Mouse (Mus musculus) G1E (cell line): Measurements from ENCODE around the gene Gm19345. TPM values are rescaled to one million over a fixed set of nuclear protein-coding genes. Genes with fewer than 3 reads are reported as not detected.

Experiments
- ATAC-seq: 2 replicates; pipeline ENCODE4 v1.8.0; 2016; ENCODE audit warnings: mild to moderate bottlenecking; ENCODE audit not compliant: insufficient number of reproducible peaks, poor library complexity, low FRiP score, severe bottlenecking; ENCODE audit errors: extremely low read depth
- DNase-seq: peaks from one replicate; pipeline ENCODE4 v3.0.0; 2012; ENCODE audit warnings: low spot score
- H3K27me3 ChIP-seq: 2 replicates; pipeline ENCODE4 v1.6.1; 2012; ENCODE audit warnings: mild to moderate bottlenecking, low read length, inconsistent platforms; ENCODE audit not compliant: insufficient read depth
- H3K36me3 ChIP-seq: replicated peaks from 2 replicates; pipeline ENCODE3; 2012; ENCODE audit warnings: mild to moderate bottlenecking, inconsistent platforms
- H3K4me1 ChIP-seq: 2 replicates; pipeline ENCODE4 v1.6.1; 2012; ENCODE audit warnings: low read depth, low read length, inconsistent platforms, mixed read lengths; ENCODE audit not compliant: insufficient read depth
- H3K4me3 ChIP-seq: 2 replicates; pipeline ENCODE4 v1.5.1; 2012; ENCODE audit warnings: low read depth, mild to moderate bottlenecking, inconsistent platforms, low read length, moderate library complexity, mixed read lengths
- H3K9me3 ChIP-seq: replicated peaks from 2 replicates; pipeline ENCODE4 v1.6.1; 2012; ENCODE audit warnings: inconsistent platforms
- CTCF ChIP-seq: IDR thresholded peaks from 2 replicates; pipeline ENCODE4 v1.5.1; 2012; ENCODE audit warnings: low read depth, low read length, inconsistent platforms, mixed read lengths
- GATA1 ChIP-seq: IDR thresholded peaks from 2 replicates; pipeline ENCODE4 v1.6.1; 2012; ENCODE audit warnings: borderline replicate concordance, low read length, inconsistent platforms, mixed read lengths
- GATA2 ChIP-seq: IDR thresholded peaks from 2 replicates; pipeline ENCODE4 v1.6.1; 2012; ENCODE audit warnings: low read depth, low read length, inconsistent platforms, borderline replicate concordance
- POLR2AphosphoS5 ChIP-seq: IDR thresholded peaks from 2 replicates; pipeline ENCODE4 v1.6.1; 2012; ENCODE audit warnings: low read depth, low read length, inconsistent platforms; ENCODE audit not compliant: insufficient replicate concordance
- TAL1 ChIP-seq: conservative IDR thresholded peaks from 2 replicates; pipeline ENCODE4 v1.6.1; 2012; ENCODE audit warnings: low read depth, low read length, inconsistent platforms, mixed read lengths
- polyA plus RNA-seq: library from polyadenylated mRNA; stranded (reverse); fragments of >175 nt; gene quantifications from 2 replicates; pipeline ENCODE4 v1.2.3, GENCODE M21; 2012
- total RNA-seq, 2 experiments: library from RNA; stranded (forward) in 1 of 2; stranded (reverse) in 1 of 2; fragments of 200-1000 nt in 1 of 2; fragments of >200 nt in 1 of 2; fragmentation: Nextera tagmentation in 1 of 2; gene quantifications; 2 replicates each; pipeline ENCODE4 v1.2.3; 2014 to 2017

Gm19345 gene
- total and polyA plus RNA-seq, 3 experiments: not detected

- DNase-seq: no peak
- H3K9me3 ChIP-seq: peaks cover 3% of the 10 kb centered on the region; the same call in 1 of the 2 replicates
- ATAC-seq: no peak
- TF ChIP-seq POLR2AphosphoS5 (no peak), CTCF (no peak), TAL1 (no peak)
- peaks cover 12% of the 10 kb centered on the region; the same call in 1 of the 2 replicates for H3K27me3 ChIP-seq
- H3K36me3 ChIP-seq: no peaks in the 10 kb centered on the region
- H3K4me3 ChIP-seq: no peak overlapping the region
- no peaks in the 10 kb centered on the region for H3K4me1 ChIP-seq
Measured at GRCm38 (mm10) chr7:19853526-19853925, 1.7 kb downstream of the Gm19345 start.

DNA sequence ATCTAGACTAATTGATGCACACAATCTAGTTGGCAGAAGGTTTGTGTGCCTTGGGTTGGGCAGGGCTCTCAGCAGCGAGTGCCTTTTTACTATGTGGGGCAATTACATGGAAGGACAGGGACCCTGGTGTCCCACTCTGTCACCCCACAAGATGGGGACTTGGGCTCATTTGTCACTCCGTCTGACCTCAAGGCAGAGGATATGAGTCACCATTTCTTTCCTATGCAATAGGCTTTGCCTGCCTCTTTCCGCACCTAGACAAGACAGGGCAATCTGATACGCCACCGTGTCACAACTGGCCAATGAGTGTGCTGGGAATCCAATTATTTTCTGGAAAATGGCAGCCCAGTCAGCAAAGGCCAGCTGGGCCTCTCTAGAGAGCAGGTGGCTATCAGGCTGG, 3.9 kb downstream of the Gm19345 start:
- no peaks in the 10 kb centered on the region for H3K9me3 ChIP-seq
- ATAC-seq: no peak
- DNase-seq: no peak
- H3K36me3 ChIP-seq: no peaks in the 10 kb centered on the region
- no peak overlapping the region for H3K4me3 ChIP-seq
- no peaks in the 10 kb centered on the region for H3K4me1 ChIP-seq
- H3K27me3 ChIP-seq: peaks cover 21% of the 10 kb centered on the region; the same call in 1 of the 2 replicates
- TF ChIP-seq TAL1 (no peak), GATA1 (no peak), CTCF (no peak), GATA2 (no peak), POLR2AphosphoS5 (no peak)

- no peaks in the 10 kb centered on the region for H3K9me3 ChIP-seq
- DNase-seq (no peak), ATAC-seq (no peak)
- no peaks in the 10 kb centered on the region for H3K4me1 ChIP-seq
- no peaks in the 10 kb centered on the region for H3K36me3 ChIP-seq
- peaks cover 26% of the 10 kb centered on the region; the same call in 1 of the 2 replicates for H3K27me3 ChIP-seq
- H3K4me3 ChIP-seq: no peak overlapping the region
- TF ChIP-seq GATA1 (no peak), CTCF (no peak), TAL1 (no peak), GATA2 (no peak)
Measured at GRCm38 (mm10) chr7:19856283-19856682, 4.5 kb downstream of the Gm19345 start.

- TF ChIP-seq POLR2AphosphoS5: no peak
- TF ChIP-seq CTCF: no peak
- no peak for TF ChIP-seq GATA2
- no peak for TF ChIP-seq TAL1
- no peak for TF ChIP-seq GATA1
- Histone ChIP-seq H3K9me3 (no peaks in the 10 kb centered on the region), H3K4me1 (no peaks in the 10 kb centered on the region), H3K4me3 (no peak overlapping the region), H3K36me3 (no peaks in the 10 kb centered on the region), H3K27me3 (peaks cover 26% of the 10 kb centered on the region; the same call in 1 of the 2 replicates)
- ATAC-seq (no peak), DNase-seq (no peak)
Measured at GRCm38 (mm10) chr7:19859740-19860139, 7.9 kb downstream of the Gm19345 start.

- H3K4me1 ChIP-seq: no peaks in the 10 kb centered on the region
- no peak within 1 kb of the TSS for H3K4me3 ChIP-seq
- peaks cover 22% of the 10 kb centered on the region; the same call in 1 of the 2 replicates for H3K27me3 ChIP-seq
- ATAC-seq (no peak), DNase-seq (no peak)
- TF ChIP-seq GATA2 (no peak), TAL1 (no peak), CTCF (no peak), GATA1 (no peak), POLR2AphosphoS5 (no peak)
- H3K9me3 ChIP-seq: no peaks in the 10 kb centered on the region
- no peaks in the 10 kb centered on the region for H3K36me3 ChIP-seq
Measured at GRCm38 (mm10) chr7:19861199-19861598, 9.4 kb downstream of the Gm19345 start, which contains the start of gene Ceacam16. Gene Ceacam16, minus strand, starts transcription at chr7:19861299.

DNA sequence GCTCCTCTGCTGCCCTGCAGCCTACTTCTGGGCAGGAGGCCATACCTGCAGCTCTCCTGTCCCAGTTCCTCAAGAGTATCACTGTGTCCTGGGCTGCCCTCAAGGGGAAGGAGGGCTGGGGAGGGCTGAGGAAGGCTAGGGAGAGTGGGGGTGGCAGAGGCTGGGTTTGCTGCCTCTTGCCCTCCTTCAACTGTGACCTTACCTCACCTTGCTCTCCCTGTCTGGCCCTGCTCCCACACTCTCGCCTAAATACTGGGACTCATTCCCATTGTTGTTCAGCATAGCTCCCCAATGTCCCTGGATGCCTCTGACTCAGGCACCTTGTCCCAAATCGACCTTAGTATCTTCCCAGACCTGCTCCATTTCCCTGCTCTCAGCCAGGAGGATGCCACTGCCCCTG, 12.4 kb downstream of the Gm19345 start:
- Histone ChIP-seq H3K36me3 (no peaks in the 10 kb centered on the region), H3K4me3 (no peak overlapping the region), H3K9me3 (no peaks in the 10 kb centered on the region), H3K4me1 (no peaks in the 10 kb centered on the region), H3K27me3 (peaks cover 16% of the 10 kb centered on the region; the same call in 1 of the 2 replicates)
- no peak for DNase-seq
- no peak for ATAC-seq
- TF ChIP-seq GATA2: no peak
- TF ChIP-seq CTCF: no peak
- TF ChIP-seq GATA1: no peak
- no peak for TF ChIP-seq POLR2AphosphoS5
- TF ChIP-seq TAL1: no peak

DNA sequence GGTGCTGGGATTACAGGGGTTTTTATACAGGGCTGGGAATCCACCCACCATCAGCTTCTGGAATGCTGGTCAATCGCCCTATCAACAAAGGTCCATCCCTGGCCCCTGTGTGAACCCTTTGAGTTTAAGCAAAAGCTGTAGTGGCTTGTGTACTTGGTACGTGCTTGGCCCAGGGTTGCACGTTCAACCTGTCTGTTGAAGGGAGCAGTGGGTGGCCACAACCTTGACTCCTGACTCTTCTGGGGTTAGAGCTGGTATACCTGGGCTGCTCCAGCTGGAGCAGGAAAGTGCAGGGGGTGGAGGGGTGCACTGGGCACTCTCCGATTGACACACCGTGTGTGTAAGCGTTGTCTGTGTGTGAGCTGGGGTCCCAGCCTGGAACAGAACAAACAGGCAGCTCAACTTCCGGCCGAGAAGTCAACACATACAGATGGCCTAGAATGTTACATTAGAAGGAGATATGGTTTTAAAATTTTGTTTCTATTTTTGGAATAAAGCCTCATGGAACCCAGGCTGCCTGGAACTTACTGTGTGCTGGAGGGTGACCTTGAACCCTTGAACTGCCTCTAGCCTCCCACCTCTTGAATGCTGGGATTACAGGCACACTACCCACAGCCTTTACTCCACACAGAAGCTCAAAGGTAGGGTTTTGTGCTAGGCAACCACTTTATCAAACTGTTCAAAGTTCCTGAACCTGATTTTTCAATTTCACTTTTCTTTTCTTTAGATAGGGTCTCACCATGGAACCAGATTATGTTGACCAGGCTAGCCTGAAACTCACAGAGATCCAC, 13.6 kb downstream of the Gm19345 start:
- Histone ChIP-seq H3K9me3 (no peaks in the 10 kb centered on the region), H3K4me1 (peaks cover 5% of the 10 kb centered on the region), H3K4me3 (no peak overlapping the region), H3K27me3 (peaks cover 8% of the 10 kb centered on the region; the same call in 1 of the 2 replicates), H3K36me3 (no peaks in the 10 kb centered on the region)
- TF ChIP-seq POLR2AphosphoS5 (no peak), TAL1 (no peak), GATA1 (no peak), CTCF (no peak), GATA2 (no peak)
- ATAC-seq (no peak), DNase-seq (no peak)
